Mouse (Mus musculus) stomach, embryonic 16.5 days (tissue): ENCODE results near the gene Sall4. TPM values are rescaled to one million over a fixed set of nuclear protein-coding genes. Genes with fewer than 3 reads are reported as not detected.

ENCODE experiments used
- ATAC-seq: fragments of 200-750 bp; cut with Nextera tagmentation; 2 replicates; pipeline ENCODE4 v1.8.0; 2017; ENCODE audit warnings: moderate number of reproducible peaks, moderate TSS enrichment; ENCODE audit not compliant: insufficient read depth, low FRiP score
- H3K27ac ChIP-seq: fragments of 300-500 bp; sonication (generic); 2 replicates; pipeline ENCODE4 v1.5.1; 2014; ENCODE audit warnings: low read length
- H3K27me3 ChIP-seq: fragments of 300-500 bp; sonication (generic); 2 replicates; pipeline ENCODE4 v1.6.1; 2014; ENCODE audit warnings: low read length, control low read depth, mixed read lengths; ENCODE audit not compliant: control insufficient read depth, insufficient read depth
- H3K36me3 ChIP-seq: fragments of 300-500 bp; sonication (generic); 2 replicates; pipeline ENCODE4 v1.6.1; 2014; ENCODE audit warnings: low read length; ENCODE audit not compliant: control insufficient read depth, insufficient read depth
- H3K4me1 ChIP-seq: fragments of 300-500 bp; sonication (generic); 2 replicates; pipeline ENCODE4 v1.6.1; 2014; ENCODE audit warnings: low read length, control low read depth, mixed read lengths; ENCODE audit not compliant: control insufficient read depth, insufficient read depth
- H3K4me2 ChIP-seq: fragments of 300-500 bp; sonication (generic); 2 replicates; pipeline ENCODE4 v1.6.1; 2014; ENCODE audit warnings: low read depth, low read length, mixed read lengths
- H3K4me3 ChIP-seq: fragments of 300-500 bp; sonication (generic); replicated peaks from 2 replicates; pipeline ENCODE4 v1.5.1; 2014; ENCODE audit warnings: mild to moderate bottlenecking, low read length
- H3K9ac ChIP-seq: fragments of 300-500 bp; sonication (generic); 2 replicates; pipeline ENCODE4 v1.6.1; 2014; ENCODE audit warnings: low read length
- H3K9me3 ChIP-seq: fragments of 300-500 bp; sonication (generic); replicated peaks from 2 replicates; pipeline ENCODE4 v1.6.1; 2016; ENCODE audit warnings: low read length, control low read depth; ENCODE audit not compliant: control insufficient read depth
- WGBS: fragments of 180-500 bp; shearing (Covaris S2); extraction: QIAGEN DNeasy Blood & Tissue Kit; methylation state at CpG from one replicate; pipeline ENCODE4 v1.1.7; 2014; 5-methylcytosine and 5-hydroxymethylcytosine counted together
- polyA plus RNA-seq: library from polyadenylated mRNA; unstranded; fragments of >200 nt; fragmentation: Nextera tagmentation; extraction: Ambion mirVana; gene quantifications from 2 replicates; pipeline ENCODE4 v1.2.1, GENCODE M21; 2015

Sall4 gene
- polyA plus RNA-seq, 1 experiment from 2014 or later = 0.52 TPM

GRCm38 (mm10) chr2:168780596-168780995 lies 12.9 kb upstream of the Sall4 start:
- Histone ChIP-seq H3K27ac (no peak overlapping the region), H3K9me3 (no peaks in the 10 kb centered on the region), H3K4me3 (no peak overlapping the region), H3K4me2 (no peak overlapping the region), H3K9ac (no peak overlapping the region), H3K36me3 (no peaks in the 10 kb centered on the region), H3K4me1 (no peaks in the 10 kb centered on the region), H3K27me3 (no peaks in the 10 kb centered on the region)
- ATAC-seq = no peak
- 38% methylated on average over 9 of the region's 9 CpGs for WGBS

GRCm38 (mm10) chr2:168780024-168780423 lies 12.3 kb upstream of the Sall4 start:
- no peak; the same call in 1 of the 2 replicates for ATAC-seq
- Histone ChIP-seq H3K4me3 (no peak overlapping the region), H3K27ac (no peak overlapping the region), H3K9me3 (no peaks in the 10 kb centered on the region), H3K27me3 (no peaks in the 10 kb centered on the region), H3K9ac (no peak overlapping the region), H3K4me2 (no peak overlapping the region), H3K4me1 (no peaks in the 10 kb centered on the region), H3K36me3 (no peaks in the 10 kb centered on the region)
- 17% methylated on average over 9 of the region's 9 CpGs for WGBS

- Histone ChIP-seq H3K36me3 (no peaks in the 10 kb centered on the region), H3K9ac (no peak overlapping the region), H3K4me3 (no peak overlapping the region), H3K27ac (no peak overlapping the region), H3K4me2 (no peak overlapping the region), H3K4me1 (no peaks in the 10 kb centered on the region), H3K9me3 (no peaks in the 10 kb centered on the region), H3K27me3 (no peaks in the 10 kb centered on the region)
- ATAC-seq = no peak
Measured at GRCm38 (mm10) chr2:168777481-168777880, 9.7 kb upstream of the Sall4 start.

- Histone ChIP-seq H3K4me3 (no peak overlapping the region), H3K27me3 (no peaks in the 10 kb centered on the region), H3K27ac (no peak overlapping the region), H3K36me3 (no peaks in the 10 kb centered on the region), H3K9me3 (no peaks in the 10 kb centered on the region), H3K4me2 (no peak overlapping the region), H3K4me1 (no peaks in the 10 kb centered on the region), H3K9ac (no peak overlapping the region)
- WGBS = 71% methylated on average over 3 of the region's 3 CpGs
- ATAC-seq = no peak
Measured at GRCm38 (mm10) chr2:168776238-168776637, 8.5 kb upstream of the Sall4 start.

- Histone ChIP-seq H3K27me3 (peaks cover 45% of the 10 kb centered on the region), H3K4me1 (peaks cover 18% of the 10 kb centered on the region), H3K9me3 (no peaks in the 10 kb centered on the region), H3K9ac (no peak overlapping the region), H3K4me3 (no peak overlapping the region), H3K4me2 (no peak overlapping the region), H3K36me3 (no peaks in the 10 kb centered on the region), H3K27ac (no peak overlapping the region)
- WGBS = 54% methylated on average over 8 of the region's 8 CpGs
- ATAC-seq = no peak
Measured at GRCm38 (mm10) chr2:168769259-168769658, 1.5 kb upstream of the Sall4 start.

GRCm38 (mm10) chr2:168766538-168767361 lies 993 bp downstream of the Sall4 start:
- Histone ChIP-seq H3K36me3 (no peaks in the 10 kb centered on the region), H3K27me3 (peaks cover 52% of the 10 kb centered on the region), H3K9me3 (no peaks in the 10 kb centered on the region), H3K27ac (no peak overlapping the region), H3K9ac (peak overlapping the region; percentile 68), H3K4me2 (peak overlapping the region; percentile 96), H3K4me3 (peak overlapping the region; percentile 57), H3K4me1 (peaks cover 18% of the 10 kb centered on the region)
- ATAC-seq = peak; percentile 65; the same call in 1 of the 2 replicates
- WGBS = under 1% methylated on average over 51 of the region's 52 CpGs

- H3K9me3 ChIP-seq = no peaks in the 10 kb centered on the region
- no peak overlapping the region for H3K27ac ChIP-seq
- H3K27me3 ChIP-seq = peaks cover 52% of the 10 kb centered on the region
- peak overlapping the region; percentile 68 for H3K9ac ChIP-seq
- under 1% methylated on average over 65 of the region's 65 CpGs for WGBS
- peaks cover 18% of the 10 kb centered on the region for H3K4me1 ChIP-seq
- peak; percentile 27; the same call in 1 of the 2 replicates for ATAC-seq
- peak overlapping the region; percentile 96 for H3K4me2 ChIP-seq
- H3K36me3 ChIP-seq = no peaks in the 10 kb centered on the region
- peak overlapping the region; percentile 57 for H3K4me3 ChIP-seq
Measured at GRCm38 (mm10) chr2:168765696-168766537, 1.8 kb downstream of the Sall4 start.

- H3K4me1 ChIP-seq = peaks cover 18% of the 10 kb centered on the region
- H3K27me3 ChIP-seq = peaks cover 52% of the 10 kb centered on the region
- peak overlapping the region; percentile 68 for H3K9ac ChIP-seq
- no peak overlapping the region for H3K27ac ChIP-seq
- 1% methylated on average over 32 of the region's 32 CpGs for WGBS
- H3K4me2 ChIP-seq = peak overlapping the region; percentile 96
- ATAC-seq = peak; percentile 45; the same call in 1 of the 2 replicates
- no peaks in the 10 kb centered on the region for H3K9me3 ChIP-seq
- H3K36me3 ChIP-seq = no peaks in the 10 kb centered on the region
- peak overlapping the region; percentile 57 for H3K4me3 ChIP-seq
Measured at GRCm38 (mm10) chr2:168765065-168765681, 2.6 kb downstream of the Sall4 start.
